Mouse (Mus musculus) CD4-positive naive resting alpha-beta T cell, adult 76 days (primary cell): ENCODE results near the gene Dnajc9. TPM values are rescaled to one million over a fixed set of nuclear protein-coding genes. Genes with fewer than 3 reads are reported as not detected.

ENCODE experiments used
- total RNA-seq: library from RNA; stranded (reverse); gene quantifications from one replicate; pipeline ENCODE4 v1.2.4, GENCODE M21; 2023

The Dnajc9 gene
- total RNA-seq, result 76.3 TPM

DNA sequence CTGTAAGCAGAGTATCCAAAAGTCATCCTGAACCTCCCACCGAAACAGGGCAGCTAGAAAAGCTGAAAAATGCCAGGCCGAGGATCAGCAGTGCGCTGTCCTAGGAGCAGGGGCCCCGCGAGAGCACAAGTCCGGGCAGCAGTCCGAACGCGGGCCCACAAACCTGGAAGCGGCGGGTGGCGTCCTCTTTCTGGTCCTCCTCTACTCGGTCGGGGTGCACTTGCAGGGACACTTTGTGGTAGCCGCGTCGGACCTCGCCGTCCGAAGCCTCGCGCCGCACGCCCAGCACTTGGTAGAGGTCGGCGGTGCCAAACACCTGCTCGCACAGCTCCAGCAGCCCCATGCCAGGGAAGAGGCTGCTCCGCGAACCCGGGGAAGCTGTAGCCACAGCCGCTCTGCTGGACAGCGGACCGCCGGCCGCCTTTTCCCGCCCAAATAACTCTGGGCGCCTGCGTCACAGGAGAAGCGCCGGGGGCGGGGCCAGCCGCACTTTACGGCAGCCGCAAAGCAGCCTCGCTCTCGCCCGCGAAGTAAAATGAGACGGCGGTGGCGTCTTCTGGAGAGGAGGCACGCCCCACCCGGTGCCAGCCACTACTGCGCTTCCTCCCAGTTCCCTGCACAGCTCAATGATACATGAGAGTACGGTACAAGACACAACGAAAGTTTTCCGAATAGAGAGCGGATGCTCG lies at the start of gene Dnajc9:
Gene Dnajc9, minus strand, starts transcription at position 470 of the 689 bp plus-strand sequence.

GRCm38 (mm10) chr14:20393205-20393913 lies 4.6 kb upstream of the Dnajc9 start, which contains the start of gene Mrps16:
Gene Mrps16, minus strand, starts transcription at chr14:20393634.

DNA sequence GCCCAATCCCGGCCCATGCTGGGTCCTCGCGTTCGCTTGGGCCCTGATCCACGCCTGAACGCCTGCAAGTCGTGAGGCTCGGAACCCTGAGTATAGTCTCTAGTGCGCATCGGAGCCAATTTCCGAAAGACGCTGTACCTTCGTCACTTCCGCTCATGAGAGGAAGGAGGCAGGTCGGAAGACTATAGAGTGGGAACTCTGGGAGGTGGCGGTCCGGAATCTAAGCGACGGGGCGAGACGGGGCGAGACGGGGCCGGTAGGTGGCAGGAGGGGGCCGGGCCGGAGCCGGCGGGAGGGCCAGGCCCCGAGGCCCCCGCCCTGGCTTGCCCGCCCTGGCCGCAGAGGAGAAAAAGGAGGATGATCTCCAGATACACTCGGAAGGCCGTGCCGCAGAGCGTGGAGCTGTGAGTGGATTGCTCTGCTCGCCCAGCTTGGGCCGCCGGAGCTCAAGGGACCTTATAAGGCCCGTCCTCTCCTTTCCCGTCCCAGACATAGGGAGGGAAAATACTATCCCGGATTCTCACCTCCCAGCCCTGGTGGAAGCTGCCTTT lies 40.6 kb downstream of the Dnajc9 start, which contains the start of the genes Ecd and Fam149b:
Gene Ecd, minus strand, starts transcription at position 131 of the 551 bp plus-strand sequence.
Gene Fam149b, plus strand, starts transcription at position 172 of the 551 bp plus-strand sequence.

Other genes starting within 250 kb of the Dnajc9 start
- 2.4 TPM for gene Kcnk5, start 207.1 kb downstream of the Dnajc9 start, total RNA-seq
- gene Kcnk16, start 119.7 kb downstream of the Dnajc9 start, total RNA-seq, result not detected
- gene Nudt13, start 94.2 kb downstream of the Dnajc9 start, total RNA-seq, result 19.5 TPM
- gene Ecd, start 40.8 kb downstream of the Dnajc9 start, total RNA-seq, result 32.4 TPM
- gene Fam149b, start 40.7 kb downstream of the Dnajc9 start, total RNA-seq, result 31.6 TPM
- gene Mrps16, start 4.7 kb upstream of the Dnajc9 start, total RNA-seq, result 24.4 TPM
- gene Cfap70, start 63.3 kb upstream of the Dnajc9 start, total RNA-seq, result not detected
- 38.3 TPM for gene Anxa7, start 91.2 kb upstream of the Dnajc9 start, total RNA-seq
- gene Mss51, start 108.0 kb upstream of the Dnajc9 start, total RNA-seq, result 6.2 TPM
- 87.6 TPM for gene Ppp3cb, start 157.7 kb upstream of the Dnajc9 start, total RNA-seq